Mouse (Mus musculus): ENCODE data around the gene 2410015M20Rik. TPM values are rescaled to one million over a fixed set of nuclear protein-coding genes. Genes with fewer than 3 reads are reported as not detected.
A peak's percentile ranks its signal among the peaks of the same experiment; 100 is the strongest.
"Not testable (repeated sequence)": the region's sequence is repeated elsewhere in the genome, so short reads cannot be mapped to it uniquely, and the experiment has no call there.

The 2410015M20Rik gene
- polyA plus RNA-seq, 1 experiment, result 162 TPM

DNA sequence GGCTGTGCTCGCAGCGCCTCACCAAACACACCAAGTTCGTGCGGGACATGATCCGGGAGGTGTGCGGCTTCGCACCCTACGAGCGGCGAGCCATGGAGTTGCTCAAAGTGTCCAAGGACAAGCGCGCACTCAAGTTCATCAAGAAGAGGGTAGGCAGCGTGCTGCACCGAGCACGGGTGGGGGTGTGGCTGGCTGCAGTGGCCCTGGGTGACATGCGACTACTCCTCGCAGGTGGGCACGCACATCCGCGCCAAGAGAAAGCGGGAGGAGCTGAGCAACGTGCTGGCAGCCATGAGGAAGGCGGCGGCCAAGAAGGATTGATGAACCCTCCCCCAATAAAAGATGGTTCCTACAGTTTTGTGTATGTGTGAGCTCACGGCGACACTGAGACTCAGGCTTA is 4.3 kb upstream of the 2410015M20Rik start:
- DNase-seq (ENCODE audit: extremely low spot score in 1 of 2, low spot score in 1 of 2), result not testable (repeated sequence)

DNA sequence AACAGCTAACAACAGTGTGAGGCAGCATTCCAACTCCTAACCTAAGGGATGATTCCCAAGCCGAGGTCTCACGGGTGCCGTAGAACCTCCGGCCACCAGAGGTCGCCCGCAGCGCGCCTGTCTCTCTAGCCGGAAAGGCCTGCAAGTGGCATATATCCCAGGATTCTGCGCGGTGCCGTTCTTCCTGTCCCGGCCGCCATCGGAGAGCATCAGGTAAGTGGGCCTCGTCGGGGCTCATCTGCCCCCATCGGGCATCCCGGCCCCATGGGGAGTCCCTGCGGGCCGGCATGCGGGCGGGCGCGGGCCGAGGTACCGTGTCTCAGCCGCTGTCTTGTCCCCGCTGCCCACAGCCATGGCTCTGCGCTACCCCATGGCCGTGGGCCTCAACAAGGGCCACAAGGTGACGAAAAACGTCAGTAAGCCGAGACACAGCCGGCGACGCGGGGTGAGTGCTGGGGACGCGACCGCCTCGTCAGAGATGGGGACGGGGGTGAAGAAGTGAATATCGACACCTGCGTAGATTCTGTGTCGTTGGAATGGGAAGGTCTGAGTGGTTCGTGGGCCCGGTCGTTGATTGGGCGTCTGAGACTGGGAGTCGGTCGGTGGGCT is 3.8 kb upstream of the 2410015M20Rik start, which contains the start of gene Rpl36:
Rpl36 (plus strand) TSS at position 181 of the 609 bp plus-strand sequence.
- peak; percentile 90 to 99 for DNase-seq (ENCODE audit: extremely low spot score in 1 of 2, low spot score in 1 of 2)

DNA sequence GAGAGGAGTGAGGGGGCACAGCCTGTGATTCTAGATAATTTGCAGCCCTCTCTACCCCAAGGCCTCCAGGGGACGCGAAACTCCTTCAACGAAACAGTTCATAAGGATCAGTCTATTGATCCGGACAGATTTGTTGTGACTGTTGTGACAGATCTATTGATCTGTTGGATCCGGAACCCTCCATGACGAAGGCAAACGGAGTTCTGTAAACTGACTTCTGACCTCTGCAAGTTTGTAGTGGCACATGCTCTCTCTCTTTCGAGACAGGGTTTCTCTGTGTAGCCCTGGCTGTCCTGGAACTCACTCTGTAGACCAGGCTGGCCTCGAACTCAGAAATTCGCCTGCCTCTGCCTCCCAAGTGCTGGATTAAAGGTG is 3.0 kb upstream of the 2410015M20Rik start:
- DNase-seq (ENCODE audit: extremely low spot score in 1 of 2, low spot score in 1 of 2), result not testable (repeated sequence)

- no peak for DNase-seq (ENCODE audit: extremely low spot score in 1 of 2, low spot score in 1 of 2)
Measured at GRCm38 (mm10) chr17:56611861-56612564, 2.4 kb upstream of the 2410015M20Rik start.

GRCm38 (mm10) chr17:56611323-56611722 is 1.8 kb upstream of the 2410015M20Rik start:
- no peak for DNase-seq (ENCODE audit: extremely low spot score in 1 of 2, low spot score in 1 of 2)

- no peak for DNase-seq (ENCODE audit: extremely low spot score in 1 of 2, low spot score in 1 of 2)
Measured at GRCm38 (mm10) chr17:56608699-56609098, 872 bp downstream of the 2410015M20Rik start.

GRCm38 (mm10) chr17:56607521-56608062 is 2.0 kb downstream of the 2410015M20Rik start:
- DNase-seq (ENCODE audit: extremely low spot score in 1 of 2, low spot score in 1 of 2), result no peak

DNA sequence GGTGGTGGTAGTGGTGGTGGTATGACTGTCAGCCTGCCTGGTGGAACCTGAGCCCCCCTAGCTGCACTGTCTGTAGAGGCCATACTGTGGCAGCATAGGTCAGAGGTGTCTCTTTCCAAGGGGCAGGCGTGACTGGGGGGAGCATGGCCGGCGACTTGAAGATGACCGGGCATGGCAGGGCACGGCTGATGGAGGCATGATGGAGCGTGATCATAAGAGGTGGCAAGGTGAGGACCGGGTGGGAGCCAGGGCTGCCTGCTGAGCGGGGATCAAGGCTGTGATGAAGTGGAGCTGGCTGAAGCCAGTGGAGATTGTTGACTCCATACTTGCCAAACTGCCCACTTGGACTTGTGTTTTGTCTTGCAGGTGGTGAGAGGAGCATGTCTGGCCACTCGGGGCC is 4.1 kb downstream of the 2410015M20Rik start:
- no peak for DNase-seq (ENCODE audit: extremely low spot score in 1 of 2, low spot score in 1 of 2)

GRCm38 (mm10) chr17:56604422-56604821 is 5.1 kb downstream of the 2410015M20Rik start:
- no peak for DNase-seq (ENCODE audit: extremely low spot score in 1 of 2, low spot score in 1 of 2)

GRCm38 (mm10) chr17:56604070-56604380 is 5.5 kb downstream of the 2410015M20Rik start:
- DNase-seq (ENCODE audit: extremely low spot score in 1 of 2, low spot score in 1 of 2), result no peak

DNA sequence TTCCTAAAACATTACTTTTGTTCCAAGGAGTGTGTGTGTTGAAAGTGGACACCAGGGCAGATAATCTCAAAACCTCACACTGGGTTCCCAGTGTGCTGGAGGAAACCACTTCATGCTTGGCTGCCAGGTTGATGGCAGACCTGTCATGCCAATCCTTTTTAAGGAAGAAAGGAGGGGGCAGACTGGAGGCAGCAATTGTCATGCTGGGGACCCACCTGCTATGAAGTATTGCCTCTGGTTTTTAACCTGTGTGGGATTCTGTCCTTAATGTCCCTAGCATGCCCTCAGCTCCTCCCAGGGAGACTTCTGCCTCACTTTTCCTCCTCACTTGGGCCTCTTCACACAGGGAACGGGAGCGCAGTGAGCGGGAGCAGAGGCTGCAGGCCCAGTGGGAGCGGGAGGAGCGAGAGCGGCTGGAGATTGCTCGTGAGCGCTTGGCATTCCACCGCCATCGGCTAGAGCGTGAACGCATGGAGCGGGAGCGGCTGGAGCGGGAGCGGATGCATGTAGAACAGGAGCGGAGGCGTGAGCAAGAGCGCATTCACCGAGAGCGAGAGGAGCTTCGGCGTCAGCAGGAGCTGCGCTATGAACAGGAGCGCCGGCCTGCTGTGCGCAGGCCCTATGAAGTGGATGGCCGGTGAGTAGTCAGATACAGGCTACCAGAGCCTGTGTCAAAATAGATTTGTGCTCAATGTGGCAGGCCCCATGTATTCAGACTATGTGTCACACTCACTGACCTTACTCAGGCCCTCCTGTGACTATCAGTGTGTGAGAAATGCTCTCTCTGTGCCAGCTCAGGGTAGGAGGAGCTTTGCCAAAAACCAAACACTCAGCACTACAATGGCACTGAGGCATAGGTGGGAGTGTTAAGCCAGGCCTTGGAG is 6.1 kb downstream of the 2410015M20Rik start:
- DNase-seq (ENCODE audit: extremely low spot score in 1 of 2, low spot score in 1 of 2), result no peak

DNA sequence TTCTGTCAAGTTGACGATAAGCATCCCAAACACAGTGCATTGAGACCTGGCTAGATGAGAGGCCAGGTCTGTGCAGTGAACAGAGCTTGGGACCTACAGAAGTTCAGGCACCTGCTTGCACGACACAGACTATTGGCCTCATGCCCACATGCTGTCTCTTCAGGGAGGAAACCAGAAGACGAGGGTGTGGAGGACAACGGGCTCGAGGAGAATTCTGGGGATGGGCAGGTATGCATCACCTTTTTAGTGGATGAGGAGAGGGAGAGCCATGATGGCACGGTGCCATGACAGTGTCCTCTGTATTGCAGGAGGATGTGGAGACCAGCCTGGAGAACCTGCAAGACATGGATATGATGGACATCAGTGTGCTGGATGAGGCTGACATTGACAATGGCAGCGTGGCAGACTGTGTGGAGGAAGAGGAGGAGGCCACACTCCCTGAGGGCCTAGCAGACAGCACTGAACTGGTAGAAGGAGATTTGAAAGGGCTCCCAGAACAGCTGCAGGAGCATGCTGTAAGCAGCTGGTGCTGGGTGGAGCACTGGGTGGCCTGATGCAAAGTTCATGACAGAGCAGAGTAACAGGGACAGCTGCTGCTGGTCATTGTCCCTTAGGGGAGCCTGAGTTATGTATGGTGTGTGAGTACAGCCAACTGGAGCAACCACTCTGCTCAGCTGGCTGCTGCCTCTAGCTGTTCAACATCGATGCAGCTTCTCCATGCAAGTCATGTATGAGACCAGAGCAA is 15.9 kb downstream of the 2410015M20Rik start:
- no peak for DNase-seq (ENCODE audit: extremely low spot score in 1 of 2, low spot score in 1 of 2)

- DNase-seq (ENCODE audit: extremely low spot score in 1 of 2, low spot score in 1 of 2), result no peak
Measured at GRCm38 (mm10) chr17:56592553-56592952, 17.0 kb downstream of the 2410015M20Rik start.

- no peak for DNase-seq (ENCODE audit: extremely low spot score in 1 of 2, low spot score in 1 of 2)
Measured at GRCm38 (mm10) chr17:56588921-56589320, 20.6 kb downstream of the 2410015M20Rik start.

GRCm38 (mm10) chr17:56587773-56588172 is 21.8 kb downstream of the 2410015M20Rik start:
- DNase-seq (ENCODE audit: extremely low spot score in 1 of 2, low spot score in 1 of 2), result no peak

DNA sequence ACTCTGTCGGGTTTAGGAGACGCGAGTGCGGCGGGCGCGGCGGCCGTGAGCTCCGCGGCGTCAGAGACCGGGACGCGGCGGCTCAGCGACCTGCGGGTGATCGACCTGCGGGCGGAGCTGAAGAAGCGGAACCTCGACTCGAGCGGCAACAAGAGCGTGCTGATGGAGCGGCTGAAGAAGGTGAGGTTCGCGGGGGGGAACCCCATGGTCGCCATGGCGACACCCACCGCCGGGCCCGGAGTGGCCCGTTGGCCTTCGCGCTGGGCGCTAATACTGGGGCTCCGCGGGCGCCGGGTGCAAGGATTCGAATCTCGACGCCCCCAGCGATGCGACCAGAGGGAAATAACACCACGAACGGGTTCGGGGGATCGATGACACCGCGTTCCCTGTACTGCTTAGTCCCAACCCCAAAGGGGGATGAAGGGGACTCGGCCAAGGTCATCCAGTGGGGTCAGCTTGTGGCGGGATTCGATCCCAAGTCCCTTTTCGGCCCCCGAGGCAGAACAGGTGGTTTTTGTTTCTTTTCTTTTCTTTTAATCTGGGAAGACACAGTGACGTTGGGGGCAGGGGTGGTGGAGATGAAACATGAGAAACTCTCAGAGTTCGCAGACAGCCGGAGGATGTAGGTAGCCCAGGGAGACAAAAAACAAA is 24.3 kb downstream of the 2410015M20Rik start:
- peak in 1 of 2 experiments; percentile 42 for DNase-seq (ENCODE audit: extremely low spot score in 1 of 2, low spot score in 1 of 2)

GRCm38 (mm10) chr17:56584257-56585130 is 25.1 kb downstream of the 2410015M20Rik start, which contains the start of the genes Safb2 and Safb:
Gene Safb2, minus strand, starts transcription at chr17:56584585.
Gene Safb, plus strand, starts transcription at chr17:56584825.
- DNase-seq (ENCODE audit: extremely low spot score in 1 of 2, low spot score in 1 of 2), result peak; percentile 98 to 99

DNA sequence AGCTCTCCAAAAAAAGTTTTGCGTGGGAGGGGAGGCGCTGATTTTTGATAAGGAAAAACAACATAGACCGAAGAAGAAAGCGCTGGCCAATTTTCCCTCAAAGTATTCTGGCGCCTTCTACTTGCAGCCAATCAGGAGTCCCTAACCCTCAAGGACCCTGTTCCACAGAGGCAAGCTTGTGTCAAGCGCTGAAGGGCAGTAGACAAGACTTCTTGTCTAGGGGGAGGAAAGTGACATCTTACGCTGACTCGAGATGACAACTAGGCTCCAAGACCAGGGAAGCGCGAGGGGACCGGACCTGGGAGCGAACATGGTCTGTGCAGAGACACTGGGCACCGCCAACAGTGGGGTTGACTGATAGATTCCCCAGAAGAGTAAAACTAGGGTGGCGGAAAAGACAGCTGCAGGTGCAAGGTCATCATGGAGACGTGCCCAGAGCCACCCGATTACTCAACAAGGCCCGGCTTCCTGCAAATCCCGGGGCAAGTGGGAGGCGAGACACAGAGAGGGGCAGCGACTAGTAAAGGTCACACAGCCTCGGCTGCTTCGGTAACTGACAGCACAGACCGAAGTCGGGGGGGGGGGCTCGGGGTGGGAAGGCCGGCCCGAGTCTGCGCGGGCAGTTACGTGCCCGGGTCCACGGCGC is 25.8 kb downstream of the 2410015M20Rik start:
- peak in 1 of 2 experiments; percentile 37 for DNase-seq (ENCODE audit: extremely low spot score in 1 of 2, low spot score in 1 of 2)

Measured in frontal cortex, adult 2 months (tissue).